Mouse (Mus musculus) neural tube, embryonic 12.5 days (tissue): ENCODE measurements at regions not wholly inside any gene's neighbourhood (a gene's known extent, or its start where the extent isn't known, plus 50 kb on each side); places are given as distances from the start of the nearest gene placed in this dataset.

Experiments used
- ATAC-seq: fragments of 200-750 bp; cut with Nextera tagmentation; 2 replicates; pipeline ENCODE4 v1.8.0; 2017; ENCODE audit warnings: low read depth, mild to moderate bottlenecking, moderate TSS enrichment, moderate library complexity; ENCODE audit not compliant: low FRiP score
- H3K27ac ChIP-seq: fragments of 300-500 bp; sonication (generic); 2 replicates; pipeline ENCODE4 v1.5.1; 2016
- H3K27me3 ChIP-seq: fragments of 300-500 bp; sonication (generic); replicated peaks from 2 replicates; pipeline ENCODE4 v1.6.1; 2016; ENCODE audit warnings: mild to moderate bottlenecking
- H3K36me3 ChIP-seq: fragments of 300-500 bp; sonication (generic); 2 replicates; pipeline ENCODE4 v1.6.1; 2016; ENCODE audit warnings: mild to moderate bottlenecking
- H3K4me1 ChIP-seq: fragments of 300-500 bp; sonication (generic); 2 replicates; pipeline ENCODE4 v1.6.1; 2016
- H3K4me2 ChIP-seq: fragments of 300-500 bp; sonication (generic); replicated peaks from 2 replicates; pipeline ENCODE4 v1.6.1; 2016; ENCODE audit warnings: mild to moderate bottlenecking
- H3K4me3 ChIP-seq: fragments of 300-500 bp; sonication (generic); 2 replicates; pipeline ENCODE4 v1.5.1; 2016
- H3K9ac ChIP-seq: fragments of 300-500 bp; sonication (generic); 2 replicates; pipeline ENCODE4 v1.6.1; 2016; ENCODE audit warnings: mild to moderate bottlenecking
- H3K9me3 ChIP-seq: fragments of 300-500 bp; sonication (generic); 2 replicates; pipeline ENCODE4 v1.6.1; 2016; ENCODE audit warnings: mild to moderate bottlenecking
- WGBS: fragments of 180-500 bp; shearing (Covaris S2); methylation state at CpG from one replicate; pipeline ENCODE4 v1.1.7; 2016; 5-methylcytosine and 5-hydroxymethylcytosine counted together

DNA sequence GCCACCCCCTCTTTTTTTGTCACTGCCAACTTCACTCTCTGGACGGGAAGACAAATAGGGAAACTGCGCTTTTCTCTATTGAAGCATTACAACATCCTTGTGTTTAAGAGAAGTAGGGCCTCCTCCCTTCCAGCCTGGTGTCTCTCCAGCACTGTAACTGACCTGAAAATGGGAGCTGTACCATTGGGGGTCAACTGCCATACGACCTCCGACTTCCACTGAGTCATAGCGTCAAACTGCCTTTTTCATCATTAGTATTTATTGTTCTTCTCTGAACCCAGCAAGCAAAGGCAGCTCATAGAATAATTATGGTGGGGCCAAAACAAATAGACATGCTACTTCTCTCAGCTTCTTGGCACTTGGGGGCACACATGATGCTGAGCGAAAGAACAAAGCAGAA is 301.2 kb upstream of the Jag1 start:
- Histone ChIP-seq H3K9ac (no peak overlapping the region), H3K9me3 (no peaks in the 10 kb centered on the region), H3K4me3 (no peak overlapping the region), H3K27ac (no peak overlapping the region), H3K27me3 (no peaks in the 10 kb centered on the region), H3K4me2 (no peak overlapping the region), H3K4me1 (no peaks in the 10 kb centered on the region), H3K36me3 (no peaks in the 10 kb centered on the region)
- no peak for ATAC-seq
- 74% methylated on average over 6 of the region's 6 CpGs for WGBS

DNA sequence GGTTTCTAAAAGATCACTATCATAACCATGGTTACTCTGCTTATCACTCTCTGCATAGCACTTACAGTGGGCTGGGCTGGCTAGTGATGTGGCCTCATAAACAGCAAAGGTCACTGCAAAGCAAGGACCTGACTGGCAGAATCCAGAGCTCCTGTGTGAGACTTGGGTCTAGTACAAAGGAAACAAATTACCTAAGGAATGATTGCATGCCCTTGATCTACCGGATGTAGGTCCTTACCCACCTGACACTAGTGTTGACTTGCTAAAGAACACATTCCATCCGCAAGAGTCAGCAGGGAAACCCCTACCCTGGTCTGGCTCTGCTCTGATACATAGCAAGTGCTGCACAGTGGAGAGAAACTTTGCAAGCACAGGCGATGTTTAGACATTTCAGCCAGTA is 297.0 kb upstream of the Jag1 start:
- Histone ChIP-seq H3K9me3 (no peaks in the 10 kb centered on the region), H3K4me2 (no peak overlapping the region), H3K4me3 (no peak overlapping the region), H3K36me3 (no peaks in the 10 kb centered on the region), H3K9ac (no peak overlapping the region), H3K4me1 (no peaks in the 10 kb centered on the region), H3K27ac (no peak overlapping the region), H3K27me3 (no peaks in the 10 kb centered on the region)
- no peak for ATAC-seq
- 85% methylated on average over 3 of the region's 3 CpGs for WGBS

DNA sequence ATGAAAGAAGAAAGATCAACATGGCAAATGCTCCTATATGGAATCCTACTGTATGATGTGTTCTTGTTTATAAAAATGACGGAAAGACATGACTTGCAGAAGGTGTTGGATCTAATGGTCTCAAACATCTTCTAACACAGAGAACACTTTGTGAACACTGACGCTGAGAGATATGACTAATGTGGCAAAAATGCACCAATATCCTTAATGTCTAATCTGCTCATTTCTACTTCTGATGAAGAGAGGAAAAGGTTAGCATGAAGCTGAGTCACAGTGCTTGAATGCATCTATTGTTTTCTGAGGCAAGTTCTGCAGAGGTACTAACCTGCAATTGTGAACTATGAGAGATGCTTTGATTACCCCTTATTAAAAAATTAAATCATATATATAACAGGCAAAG is 293.2 kb upstream of the Jag1 start:
- no peak for ATAC-seq
- H3K27me3 ChIP-seq: no peaks in the 10 kb centered on the region
- no peaks in the 10 kb centered on the region for H3K36me3 ChIP-seq
- H3K9ac ChIP-seq: no peak overlapping the region
- no peaks in the 10 kb centered on the region for H3K4me1 ChIP-seq
- no peak overlapping the region for H3K4me2 ChIP-seq
- no peaks in the 10 kb centered on the region for H3K9me3 ChIP-seq
- H3K4me3 ChIP-seq: no peak overlapping the region
- 91% methylated on average over 2 of the region's 2 CpGs for WGBS
- H3K27ac ChIP-seq: no peak overlapping the region

DNA sequence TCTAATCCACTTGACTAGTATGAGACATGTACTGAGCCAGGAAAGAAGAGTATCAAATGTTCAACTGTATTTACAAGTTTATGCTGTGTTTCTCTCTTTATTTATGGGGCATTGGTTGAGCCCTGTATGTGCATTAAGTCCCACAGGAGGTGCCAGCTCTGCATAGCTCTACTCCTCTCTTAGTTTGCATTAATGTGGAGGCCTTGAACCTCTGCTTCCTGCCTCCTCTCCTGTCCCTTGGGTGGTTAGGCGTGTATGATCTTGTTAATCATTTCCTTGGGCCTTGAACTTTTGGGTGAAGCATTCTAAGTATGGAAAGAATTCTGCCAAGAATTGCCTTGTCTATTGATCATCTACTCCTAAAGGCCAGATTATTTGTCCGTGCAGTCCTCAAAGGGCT is 291.9 kb upstream of the Jag1 start:
- WGBS: 85% methylated on average over 2 of the region's 2 CpGs

DNA sequence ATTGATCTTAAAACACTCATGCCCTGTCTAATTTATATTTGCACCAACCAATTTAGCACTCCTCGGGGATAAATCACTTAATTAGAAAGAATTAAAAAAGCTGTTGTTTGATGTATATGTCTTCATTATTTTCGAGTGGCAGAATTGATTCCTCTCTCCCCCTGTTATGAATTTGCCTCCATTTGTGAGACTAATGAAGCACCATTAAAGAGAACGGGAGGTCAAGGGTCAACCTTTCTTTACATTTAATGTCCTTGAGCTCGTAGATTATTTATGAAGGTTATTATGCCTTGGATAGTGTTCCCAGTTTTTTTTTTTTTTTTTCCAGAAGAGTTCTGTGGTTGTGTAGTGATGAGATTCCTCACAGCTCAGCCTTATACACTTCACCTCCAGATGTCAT is 277.0 kb upstream of the Jag1 start:
- H3K4me2 ChIP-seq: no peak overlapping the region
- H3K27me3 ChIP-seq: no peaks in the 10 kb centered on the region
- H3K4me3 ChIP-seq: no peak overlapping the region
- H3K27ac ChIP-seq: no peak overlapping the region
- H3K36me3 ChIP-seq: no peaks in the 10 kb centered on the region
- H3K9me3 ChIP-seq: no peaks in the 10 kb centered on the region
- 0 out of 2 replicates have a peak, but pooled peaks have one; percentile 33 for ATAC-seq
- 61% methylated on average over 4 of the region's 4 CpGs for WGBS
- H3K4me1 ChIP-seq: no peaks in the 10 kb centered on the region
- H3K9ac ChIP-seq: no peak overlapping the region

More for the DNA sequence above, 291.9 kb upstream of the Jag1 start:
- Histone ChIP-seq H3K4me1 (no peaks in the 10 kb centered on the region), H3K27me3 (no peaks in the 10 kb centered on the region), H3K27ac (no peak overlapping the region), H3K36me3 (no peaks in the 10 kb centered on the region), H3K9me3 (no peaks in the 10 kb centered on the region), H3K9ac (no peak overlapping the region), H3K4me3 (no peak overlapping the region), H3K4me2 (no peak overlapping the region)
- ATAC-seq: no peak

DNA sequence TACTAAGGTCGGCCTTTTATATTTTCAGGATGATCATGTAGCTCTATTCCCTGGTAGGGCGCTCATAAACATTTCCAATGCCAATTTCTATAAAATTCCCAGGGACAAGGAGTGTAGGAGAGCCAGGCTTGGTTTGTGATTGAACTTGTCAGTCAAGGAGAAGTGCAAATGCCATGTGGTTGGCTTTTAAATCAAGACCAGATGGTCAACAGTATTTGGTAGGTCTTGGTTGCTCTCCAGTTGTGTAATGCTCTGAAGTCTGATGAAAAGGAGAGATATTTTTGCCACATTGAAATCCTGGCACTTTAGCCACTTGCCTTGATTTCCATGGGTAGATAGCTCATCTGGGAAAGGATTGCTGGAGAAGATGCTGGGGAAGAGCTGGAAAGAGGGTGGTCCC is 263.4 kb upstream of the Jag1 start:
- H3K4me1 ChIP-seq: no peaks in the 10 kb centered on the region
- no peak for ATAC-seq
- WGBS: 88% methylated on average over 2 of the region's 2 CpGs

DNA sequence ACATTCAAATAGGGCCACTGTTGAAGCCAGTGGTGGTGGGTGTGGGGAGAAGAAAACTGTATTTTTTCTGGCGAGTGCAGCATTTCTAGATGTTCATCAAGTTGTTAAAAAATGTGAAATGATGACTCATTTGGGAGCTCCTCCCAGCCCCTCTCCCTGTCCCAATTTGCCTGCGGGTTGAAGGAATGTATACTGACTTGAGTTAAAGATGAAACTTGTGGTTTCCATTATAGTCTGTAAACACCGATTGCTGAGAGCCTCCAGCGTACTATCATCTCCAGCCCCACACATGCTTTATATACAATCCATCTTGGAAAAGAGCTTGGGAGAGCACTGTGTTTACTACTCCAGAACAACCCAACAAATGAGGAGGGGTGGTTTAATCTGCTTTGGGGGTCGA is 258.9 kb upstream of the Jag1 start:
- Histone ChIP-seq H3K9me3 (no peaks in the 10 kb centered on the region), H3K4me1 (no peaks in the 10 kb centered on the region), H3K27me3 (no peaks in the 10 kb centered on the region), H3K4me3 (no peak overlapping the region), H3K36me3 (no peaks in the 10 kb centered on the region), H3K27ac (no peak overlapping the region), H3K4me2 (no peak overlapping the region), H3K9ac (no peak overlapping the region)
- WGBS: 86% methylated on average over 5 of the region's 5 CpGs
- ATAC-seq: no peak

More for the DNA sequence above, 263.4 kb upstream of the Jag1 start:
- no peak overlapping the region for H3K4me3 ChIP-seq
- no peak overlapping the region for H3K27ac ChIP-seq
- H3K9me3 ChIP-seq: no peaks in the 10 kb centered on the region
- no peak overlapping the region for H3K9ac ChIP-seq
- H3K27me3 ChIP-seq: no peaks in the 10 kb centered on the region
- no peaks in the 10 kb centered on the region for H3K36me3 ChIP-seq
- H3K4me2 ChIP-seq: no peak overlapping the region

DNA sequence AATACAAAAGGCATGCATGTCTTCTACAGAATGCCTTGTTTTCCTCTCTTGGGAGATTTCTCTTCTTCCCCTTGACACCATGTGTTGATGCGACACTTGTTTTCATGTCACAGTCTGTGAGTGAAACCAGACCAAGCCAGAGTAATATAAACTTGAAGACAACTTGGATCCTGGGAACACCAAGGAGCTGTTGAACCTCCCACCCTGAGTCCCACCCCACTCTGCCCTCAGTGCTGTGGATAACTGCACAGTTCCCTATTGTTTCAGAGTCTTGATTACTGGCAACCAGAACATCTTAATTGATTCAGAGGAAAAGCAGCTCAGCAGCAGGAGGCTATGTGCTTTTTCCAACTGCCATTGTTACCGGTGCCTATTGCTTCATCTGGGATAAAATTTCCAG is 254.6 kb upstream of the Jag1 start:
- Histone ChIP-seq H3K27me3 (no peaks in the 10 kb centered on the region), H3K36me3 (no peaks in the 10 kb centered on the region), H3K9ac (no peak overlapping the region), H3K27ac (no peak overlapping the region), H3K4me1 (no peaks in the 10 kb centered on the region), H3K4me2 (no peak overlapping the region), H3K4me3 (no peak overlapping the region), H3K9me3 (no peaks in the 10 kb centered on the region)
- WGBS: 82% methylated on average over 2 of the region's 2 CpGs
- ATAC-seq: no peak

DNA sequence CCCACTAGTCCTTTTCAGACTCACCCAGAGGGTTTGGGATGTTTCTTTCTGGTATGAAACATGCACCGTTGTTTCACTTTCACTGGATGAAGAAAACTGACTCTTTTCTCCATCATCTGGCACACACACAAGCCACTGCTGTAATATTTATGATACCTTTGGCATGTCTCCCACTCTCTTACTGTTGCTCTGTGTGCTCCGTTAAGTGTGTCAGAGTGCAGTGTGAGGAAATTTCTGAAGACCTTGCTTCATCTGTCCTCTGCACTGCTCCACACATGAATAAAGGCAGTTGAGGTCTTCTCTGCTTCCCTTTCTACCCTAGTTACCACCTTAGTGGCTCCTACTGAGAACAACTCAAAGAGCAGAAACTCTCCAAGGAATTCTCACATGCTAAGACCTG is 246.6 kb upstream of the Jag1 start:
- no peak overlapping the region for H3K9ac ChIP-seq
- no peaks in the 10 kb centered on the region for H3K27me3 ChIP-seq
- H3K36me3 ChIP-seq: no peaks in the 10 kb centered on the region
- H3K4me1 ChIP-seq: no peaks in the 10 kb centered on the region
- 91% methylated on average over 2 of the region's 2 CpGs for WGBS
- no peak overlapping the region for H3K4me2 ChIP-seq
- no peak for ATAC-seq
- H3K27ac ChIP-seq: no peak overlapping the region
- no peak overlapping the region for H3K4me3 ChIP-seq
- no peaks in the 10 kb centered on the region for H3K9me3 ChIP-seq

DNA sequence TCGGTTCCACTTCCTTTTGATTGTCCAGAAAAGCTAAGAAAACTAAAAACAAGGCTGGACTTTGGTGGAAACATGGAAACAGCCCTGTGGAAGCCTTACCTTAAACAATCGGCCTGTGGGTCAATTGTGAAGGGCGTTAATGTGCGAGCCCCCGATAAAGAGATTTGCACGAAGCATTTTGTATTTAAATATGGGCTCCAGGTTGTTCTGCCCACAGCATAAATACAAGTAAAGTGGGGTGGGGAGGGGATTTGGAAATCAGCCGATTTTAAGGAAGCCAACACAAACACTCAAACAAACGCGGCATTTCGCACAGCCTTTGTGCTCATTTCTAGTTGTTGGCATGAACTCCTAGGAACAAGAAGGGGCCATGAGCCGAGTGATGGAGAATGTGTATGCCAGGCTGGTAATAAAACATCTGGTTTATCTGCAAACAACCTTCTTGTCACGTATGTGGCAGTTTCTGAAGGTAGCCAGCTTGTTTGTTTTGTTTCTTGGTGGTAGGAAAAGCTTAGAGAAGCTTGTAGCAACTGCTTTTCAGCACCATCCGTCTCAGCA is 240.8 kb upstream of the Jag1 start:
- no peaks in the 10 kb centered on the region for H3K4me1 ChIP-seq
- no peak overlapping the region for H3K4me3 ChIP-seq
- H3K27ac ChIP-seq: no peak overlapping the region
- no peak overlapping the region for H3K4me2 ChIP-seq
- H3K36me3 ChIP-seq: no peaks in the 10 kb centered on the region
- H3K9ac ChIP-seq: no peak overlapping the region
- H3K27me3 ChIP-seq: no peaks in the 10 kb centered on the region
- no peaks in the 10 kb centered on the region for H3K9me3 ChIP-seq
- no peak for ATAC-seq
- WGBS: 83% methylated on average over 13 of the region's 13 CpGs

DNA sequence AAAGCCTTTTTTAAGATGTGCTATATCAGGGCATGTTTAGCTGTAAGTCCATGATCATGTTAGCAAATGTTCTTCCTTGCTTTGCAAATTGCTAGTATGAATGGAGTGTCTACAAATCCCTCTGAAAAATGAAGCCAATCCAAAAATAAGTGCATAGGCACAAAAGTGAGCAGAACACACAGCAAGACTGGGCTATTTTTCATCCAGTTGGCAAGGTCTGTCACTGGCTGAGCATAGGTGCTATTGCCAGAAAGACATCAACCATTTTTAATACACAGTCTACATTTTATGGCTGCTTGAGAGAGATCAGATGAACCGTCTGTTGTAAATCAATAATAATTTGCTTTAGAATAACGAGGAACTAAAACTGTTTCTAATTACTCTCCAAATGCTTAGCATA is 227.3 kb upstream of the Jag1 start:
- no peaks in the 10 kb centered on the region for H3K36me3 ChIP-seq
- no peak overlapping the region for H3K27ac ChIP-seq
- no peak overlapping the region for H3K4me3 ChIP-seq
- H3K9ac ChIP-seq: no peak overlapping the region
- H3K9me3 ChIP-seq: no peaks in the 10 kb centered on the region
- no peak for ATAC-seq
- no peaks in the 10 kb centered on the region for H3K4me1 ChIP-seq
- 74% methylated on average over 2 of the region's 2 CpGs for WGBS
- H3K4me2 ChIP-seq: no peak overlapping the region
- H3K27me3 ChIP-seq: no peaks in the 10 kb centered on the region

DNA sequence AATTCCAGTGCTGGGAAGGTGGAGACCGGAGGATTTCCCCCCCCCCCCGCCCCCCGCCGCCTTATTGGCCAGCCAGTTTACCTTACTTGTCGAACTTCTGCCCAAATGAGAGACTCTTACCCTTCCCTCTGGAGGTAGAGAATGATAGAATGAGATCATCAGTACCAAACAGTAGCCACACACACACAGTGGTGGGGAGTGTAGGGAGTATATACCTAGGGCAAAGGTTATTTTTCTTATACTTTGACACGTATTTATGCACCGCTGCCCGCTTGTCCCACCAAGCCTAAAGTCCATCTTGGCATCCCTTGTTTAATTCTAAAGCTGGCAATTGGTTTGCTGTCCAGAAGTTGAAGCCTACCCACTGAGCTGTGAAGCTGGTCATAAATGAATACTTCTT is 213.6 kb upstream of the Jag1 start:
- H3K4me2 ChIP-seq: no peak overlapping the region
- H3K27me3 ChIP-seq: no peaks in the 10 kb centered on the region
- H3K9me3 ChIP-seq: no peaks in the 10 kb centered on the region
- H3K4me3 ChIP-seq: no peak overlapping the region
- WGBS: 90% methylated on average over 8 of the region's 8 CpGs
- no peaks in the 10 kb centered on the region for H3K4me1 ChIP-seq
- no peak for ATAC-seq
- no peak overlapping the region for H3K27ac ChIP-seq
- H3K9ac ChIP-seq: no peak overlapping the region
- no peaks in the 10 kb centered on the region for H3K36me3 ChIP-seq

DNA sequence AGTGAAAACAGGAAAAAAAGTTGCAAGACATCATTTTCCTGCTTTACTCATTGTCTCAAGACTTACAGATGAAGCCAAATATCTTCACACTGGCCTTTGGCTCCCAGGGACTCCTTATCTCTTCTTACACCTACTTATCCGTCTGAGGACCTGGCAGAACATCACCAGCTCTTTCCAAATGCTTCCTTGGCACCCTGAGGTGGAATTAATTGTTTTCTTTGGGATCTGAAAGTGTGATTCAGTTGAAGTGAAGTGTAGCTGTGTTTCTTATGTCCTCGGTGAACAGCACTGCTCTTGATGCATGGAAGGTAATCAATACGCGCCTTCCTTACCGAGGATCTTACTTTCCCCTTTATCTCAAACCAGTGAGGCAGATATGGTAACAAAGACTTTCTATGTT is 207.0 kb upstream of the Jag1 start:
- H3K9me3 ChIP-seq: no peaks in the 10 kb centered on the region
- H3K27me3 ChIP-seq: no peaks in the 10 kb centered on the region
- H3K4me1 ChIP-seq: no peaks in the 10 kb centered on the region
- no peak overlapping the region for H3K9ac ChIP-seq
- ATAC-seq: no peak
- H3K27ac ChIP-seq: no peak overlapping the region
- H3K4me2 ChIP-seq: no peak overlapping the region
- WGBS: 85% methylated on average over 5 of the region's 5 CpGs
- H3K4me3 ChIP-seq: no peak overlapping the region
- H3K36me3 ChIP-seq: no peaks in the 10 kb centered on the region
